ENCODE assay signal across 9 mouse cellular contexts in the genomic region with DNA sequence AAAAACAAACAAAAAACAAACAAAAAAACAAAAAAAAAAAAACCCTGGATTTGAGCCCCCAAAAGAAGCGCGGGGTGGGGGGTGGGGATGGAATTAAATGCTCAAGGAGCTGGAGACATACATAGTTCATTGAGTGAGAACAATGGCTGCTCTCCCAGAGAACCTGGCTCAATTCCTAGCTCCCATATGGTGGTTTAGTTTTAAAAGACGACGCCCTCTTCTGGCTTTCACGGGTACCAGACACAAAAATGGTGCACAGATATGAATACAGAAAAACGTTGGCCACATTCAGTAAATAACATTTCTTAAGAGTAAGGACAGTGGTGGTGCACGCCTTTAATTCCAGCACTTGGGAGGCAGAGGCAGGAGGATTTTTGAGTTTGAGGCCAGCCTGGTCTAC. TPM values are rescaled to one million over a fixed set of nuclear protein-coding genes. Genes with fewer than 3 reads are reported as not detected.
DNase-seq lines count a peak whose midpoint lies in the region; ATAC-seq and TF ChIP-seq lines count a peak whose summit lies in the region.
"Had no signal": no experiment of that assay in that cellular context is flagged by ENCODE, and none has a peak within 500 bp of the region (broad histone marks: within the 10 kb centered on the region; RNA-seq: fewer than 3 reads in every experiment).

No protein-coding gene starts in this region.

- 77% methylated on average over 7 of the region's 7 CpGs for WGBS in lung, postnatal 0 days
- 76% methylated on average over 7 of the region's 7 CpGs for WGBS in intestine, embryonic 15.5 days
- 57% methylated on average over 7 of the region's 7 CpGs for WGBS in small intestine, adult 2 months

- no peak overlapping the region for H3K9ac ChIP-seq in lung, postnatal 0 days (replicated peaks; ENCODE audit: low read depth)
- H3K9ac ChIP-seq in intestine, embryonic 15.5 days, result no peak overlapping the region

- TF ChIP-seq POLR2A in small intestine, adult 2 months (IDR thresholded peaks at IDR 0.05; ENCODE audit: low read depth, low read length), result no peak

- peak; percentile 31 for TF ChIP-seq CTCF in lung, postnatal 0 days (IDR thresholded peaks at IDR 0.05)
- no peak for TF ChIP-seq CTCF in small intestine, adult 2 months (IDR thresholded peaks at IDR 0.05; ENCODE audit: extremely low read depth, insufficient read length, insufficient replicate concordance, low read depth, low read length)

- H3K27me3 ChIP-seq in lung, postnatal 0 days (replicated peaks; ENCODE audit: insufficient read depth, low read length), result no peaks in the 10 kb centered on the region
- no peaks in the 10 kb centered on the region for H3K27me3 ChIP-seq in intestine, embryonic 15.5 days (replicated peaks)
- H3K27me3 ChIP-seq in small intestine, adult 2 months (ENCODE audit: control insufficient read depth, insufficient read depth, low read length), result no peaks in the 10 kb centered on the region
- H3K27me3 ChIP-seq: heart, embryonic 15.5 days had no signal

- H3K9me3 ChIP-seq in lung, postnatal 0 days (ENCODE audit: low read length), result no peaks in the 10 kb centered on the region
- H3K9me3 ChIP-seq in intestine, embryonic 15.5 days, result no peaks in the 10 kb centered on the region
- H3K9me3 ChIP-seq: heart, embryonic 15.5 days had no signal

- H3K36me3 ChIP-seq in lung, postnatal 0 days (ENCODE audit: insufficient read depth, low read length), result no peaks in the 10 kb centered on the region
- no peaks in the 10 kb centered on the region for H3K36me3 ChIP-seq in intestine, embryonic 15.5 days
- H3K36me3 ChIP-seq in small intestine, adult 2 months (ENCODE audit: control insufficient read depth, insufficient read depth, low read length), result peaks cover 11% of the 10 kb centered on the region

- ATAC-seq in lung, postnatal 0 days, result no peak
- ATAC-seq in intestine, embryonic 15.5 days, result no peak

- DNase-seq in cerebellum, adult 18-20 months, result peak; percentile 15 to 21
- no peak for DNase-seq in cerebellum, adult 11 months
- DNase-seq in lung, postnatal 0 days (ENCODE audit: low spot score), result peak; percentile 64
- no peak for DNase-seq in lung, postnatal 25 days (ENCODE audit: low spot score)
- no peak for DNase-seq in ovary, postnatal 10 days (ENCODE audit: low spot score)
- no peak for DNase-seq in ovary, adult 18-20 months (ENCODE audit: low spot score)

- no peaks in the 10 kb centered on the region for H3K4me1 ChIP-seq in lung, postnatal 0 days (ENCODE audit: insufficient read depth, low read depth, low read length)
- no peaks in the 10 kb centered on the region for H3K4me1 ChIP-seq in intestine, embryonic 15.5 days (replicated peaks)
- H3K4me1 ChIP-seq in small intestine, adult 2 months (ENCODE audit: control insufficient read depth, insufficient read depth, insufficient read length, low read length), result no peaks in the 10 kb centered on the region; the same call in 1 of the 2 replicates
- H3K4me1 ChIP-seq: heart, embryonic 15.5 days had no signal

- H3K27ac ChIP-seq in lung, postnatal 0 days (ENCODE audit: low read length), result no peak overlapping the region
- H3K27ac ChIP-seq in intestine, embryonic 15.5 days, result no peak overlapping the region
- peak overlapping the region; percentile 84 for H3K27ac ChIP-seq in small intestine, adult 2 months (ENCODE audit: insufficient read depth, low read depth, low read length)

- no peak overlapping the region for H3K4me2 ChIP-seq in lung, postnatal 0 days (replicated peaks; ENCODE audit: low read depth, low read length)
- peak overlapping the region; percentile 90 for H3K4me2 ChIP-seq in intestine, embryonic 15.5 days (replicated peaks)

- H3K4me3 ChIP-seq in lung, postnatal 0 days (ENCODE audit: low read depth, low read length), result no peak overlapping the region
- 0 out of 2 replicates have a peak overlapping the region, but pooled peaks have one; percentile 79 for H3K4me3 ChIP-seq in intestine, embryonic 15.5 days (replicated peaks)
- H3K4me3 ChIP-seq in small intestine, adult 2 months (ENCODE audit: low read depth, low read length), result peak overlapping the region; percentile 29; the same call in 1 of the 2 replicates

- TF ChIP-seq EP300 in lung, postnatal 0 days (IDR thresholded peaks at IDR 0.05), result no peak

RNA-seq across cellular contexts. Expression of a gene that starts 1.6 kb away (rescaled TPM):
- 30.9 and 32.6 TPM in 2 replicates for polyA plus RNA-seq in lung, postnatal 0 days (2015; fragmentation: Nextera tagmentation; extraction: Ambion mirVana)
- polyA plus RNA-seq in intestine, embryonic 15.5 days (2015; fragmentation: Nextera tagmentation; extraction: Ambion mirVana), result 33.8 and 35.3 TPM in 2 replicates
- polyA plus RNA-seq in small intestine, adult 2 months (2012; rRNA removed), result 3.4 and 12.2 TPM in 2 replicates

RNA-seq across cellular contexts. Expression of a gene that starts 11.2 kb away (rescaled TPM):
- 8.2 and 8.8 TPM in 2 replicates for polyA plus RNA-seq in lung, postnatal 0 days (2015; fragmentation: Nextera tagmentation; extraction: Ambion mirVana)
- 7.7 and 9.4 TPM in 2 replicates for polyA plus RNA-seq in intestine, embryonic 15.5 days (2015; fragmentation: Nextera tagmentation; extraction: Ambion mirVana)
- polyA plus RNA-seq in small intestine, adult 2 months (2012; rRNA removed), result 4.7 and 19.7 TPM in 2 replicates

RNA-seq across cellular contexts. Expression of a gene that starts 31.8 kb away (rescaled TPM):
- 2.5 TPM in 2 replicates for polyA plus RNA-seq in lung, postnatal 0 days (2015; fragmentation: Nextera tagmentation; extraction: Ambion mirVana)
- 1.1 and 1.4 TPM in 2 replicates for polyA plus RNA-seq in intestine, embryonic 15.5 days (2015; fragmentation: Nextera tagmentation; extraction: Ambion mirVana)
- 1.7 and 6.1 TPM in 2 replicates for polyA plus RNA-seq in small intestine, adult 2 months (2012; rRNA removed)

Comparison
In these comparisons a context has a peak if more than half of its experiments do, and no peak if none do; other contexts are left out.
1. DNase-seq: peak in cerebellum, adult 18-20 months (2 of 2) and lung, postnatal 0 days (single experiment); none in cerebellum, adult 11 months (single experiment), lung, postnatal 25 days (single experiment), ovary, postnatal 10 days (single experiment) and ovary, adult 18-20 months (single experiment).